Mouse (Mus musculus) spleen, adult 12 weeks (tissue): Measurements from ENCODE around the gene Rab3b.

ENCODE experiments used
- DNase-seq: peaks from one replicate; pipeline ENCODE4 v3.0.0; 2022; ENCODE audit warnings: low spot score

Rab3b gene

DNA sequence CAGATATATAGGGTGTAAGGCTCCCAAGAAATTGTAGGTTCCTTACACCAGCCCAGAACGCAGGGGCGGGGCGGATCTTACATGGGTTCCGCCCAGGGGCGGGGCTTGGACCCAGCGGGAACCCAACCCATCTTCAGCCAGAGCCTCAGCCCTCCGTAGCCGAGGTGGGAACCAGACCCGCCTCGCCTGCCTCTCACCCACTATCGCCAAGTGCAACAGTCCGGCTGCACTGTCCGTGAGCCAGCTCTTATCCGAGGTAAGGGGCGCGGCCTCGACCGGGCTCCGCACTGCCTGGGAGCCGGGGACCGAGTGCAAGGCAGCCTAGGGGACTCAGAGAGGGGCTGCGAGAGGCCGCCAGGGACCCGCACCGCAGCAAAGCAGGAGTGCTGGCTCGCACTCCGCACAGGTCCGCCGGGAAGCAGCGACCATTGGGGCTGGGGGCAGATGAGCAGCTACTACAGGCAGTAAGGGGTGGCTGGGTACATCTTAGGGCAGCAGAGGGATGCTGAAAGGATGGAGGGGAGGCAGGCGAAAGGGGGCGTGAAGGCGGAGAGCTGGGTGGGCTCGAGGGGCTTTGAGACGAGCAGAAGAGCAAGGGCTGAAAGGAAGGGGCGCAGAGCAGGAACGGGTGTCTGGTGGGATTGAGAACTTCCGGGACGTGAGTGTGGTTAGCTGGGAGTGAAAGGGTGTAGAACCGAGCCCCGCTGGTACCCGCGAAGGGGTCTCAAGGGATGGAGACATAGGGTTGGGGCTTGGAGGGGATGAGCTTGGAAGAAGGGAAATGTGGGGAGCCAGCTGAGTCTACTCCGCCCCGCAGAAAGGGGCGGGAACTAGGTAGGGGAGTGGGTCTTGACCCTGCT lies at the start of gene Rab3b:
Rab3b (plus strand) TSS at position 101 of the 860 bp plus-strand sequence.
- DNase-seq: peak; percentile 54

DNA sequence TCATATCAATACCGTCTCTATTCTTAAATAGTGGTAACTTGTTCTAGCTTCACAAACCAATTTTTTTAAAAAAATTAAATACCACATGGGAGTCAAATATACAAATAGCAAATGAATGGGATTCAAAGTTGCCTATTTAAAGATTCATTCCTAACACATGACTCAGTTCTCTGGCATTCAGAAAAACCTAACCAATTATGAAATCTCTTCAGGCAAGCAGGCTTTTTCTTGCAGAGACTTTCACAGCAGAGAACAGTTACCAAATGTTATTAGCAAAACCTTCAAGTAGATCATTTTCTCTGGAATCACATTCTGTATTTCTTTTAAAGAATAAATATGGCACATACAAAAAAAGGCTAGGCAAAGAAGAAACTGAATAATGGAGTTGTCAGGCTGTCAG lies 48.2 kb upstream of the Rab3b start:
- no peak for DNase-seq

GRCm38 (mm10) chr4:108832916-108833827 lies 45.7 kb upstream of the Rab3b start, which contains the start of gene Btf3l4:
Gene Btf3l4 (minus strand): TSS chr4:108833614.
- peak; percentile 88 for DNase-seq

DNA sequence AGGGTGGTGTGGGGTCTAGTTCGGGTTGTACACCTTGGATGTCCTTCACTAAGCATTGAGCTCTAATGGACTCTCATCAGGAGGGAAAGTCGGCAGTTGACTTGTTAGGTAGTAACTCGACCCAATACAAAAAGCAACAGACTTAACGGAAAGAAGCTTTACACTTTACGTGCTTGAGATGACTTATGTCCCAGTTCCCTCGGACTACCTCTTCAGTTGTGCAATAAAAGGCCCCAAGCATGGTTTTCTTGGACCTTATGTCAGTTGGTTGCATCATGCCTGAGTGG lies 45.1 kb upstream of the Rab3b start:
- no peak for DNase-seq

- peak; percentile 54 for DNase-seq
Observed at GRCm38 (mm10) chr4:108834115-108834970, 44.5 kb upstream of the Rab3b start, which contains the start of gene Txndc12. Gene Txndc12 (plus strand): TSS chr4:108834601.

DNA sequence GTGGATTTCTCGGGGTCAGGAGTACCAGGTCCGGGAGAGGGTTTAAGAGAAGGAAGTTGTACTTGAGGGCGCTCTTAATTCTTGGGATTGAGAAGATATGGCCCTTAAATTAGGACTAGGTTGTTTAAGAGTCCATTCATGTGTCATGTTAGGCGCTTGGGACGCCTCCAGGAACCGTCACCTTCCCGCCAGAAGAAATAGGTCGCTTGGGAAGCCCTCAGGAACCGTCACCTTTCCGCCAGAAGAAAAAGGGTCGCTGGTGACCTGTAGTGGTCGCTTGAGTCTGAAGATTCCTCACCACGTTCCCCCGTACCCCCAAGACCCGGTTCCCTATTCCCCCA lies 43.9 kb upstream of the Rab3b start:
- no peak for DNase-seq

DNA sequence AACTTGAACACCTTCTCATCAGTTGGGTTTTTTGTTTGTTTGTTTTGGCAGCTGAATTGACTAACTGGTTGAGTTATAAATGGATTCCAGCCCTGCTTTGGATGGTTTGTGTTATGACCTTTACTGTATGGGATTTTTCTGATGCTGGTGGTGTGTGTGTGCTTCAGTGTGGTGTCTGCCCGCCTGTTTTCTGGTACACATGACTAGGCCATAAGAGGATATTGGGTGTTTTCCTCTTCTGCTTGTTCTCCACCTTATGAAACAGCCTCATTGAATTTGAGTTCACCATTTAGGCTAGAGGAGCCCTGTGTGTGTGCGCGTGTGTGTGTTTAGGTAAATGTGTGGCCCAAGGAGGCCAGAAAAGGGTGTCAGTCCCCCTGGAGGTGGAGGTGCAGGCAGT lies 43.4 kb upstream of the Rab3b start:
- DNase-seq: no peak

- no peak for DNase-seq
Observed at GRCm38 (mm10) chr4:108838031-108838430, 40.8 kb upstream of the Rab3b start.

GRCm38 (mm10) chr4:108841920-108842578 lies 36.8 kb upstream of the Rab3b start:
- no peak for DNase-seq

GRCm38 (mm10) chr4:108843336-108843735 lies 35.5 kb upstream of the Rab3b start:
- DNase-seq: no peak

DNA sequence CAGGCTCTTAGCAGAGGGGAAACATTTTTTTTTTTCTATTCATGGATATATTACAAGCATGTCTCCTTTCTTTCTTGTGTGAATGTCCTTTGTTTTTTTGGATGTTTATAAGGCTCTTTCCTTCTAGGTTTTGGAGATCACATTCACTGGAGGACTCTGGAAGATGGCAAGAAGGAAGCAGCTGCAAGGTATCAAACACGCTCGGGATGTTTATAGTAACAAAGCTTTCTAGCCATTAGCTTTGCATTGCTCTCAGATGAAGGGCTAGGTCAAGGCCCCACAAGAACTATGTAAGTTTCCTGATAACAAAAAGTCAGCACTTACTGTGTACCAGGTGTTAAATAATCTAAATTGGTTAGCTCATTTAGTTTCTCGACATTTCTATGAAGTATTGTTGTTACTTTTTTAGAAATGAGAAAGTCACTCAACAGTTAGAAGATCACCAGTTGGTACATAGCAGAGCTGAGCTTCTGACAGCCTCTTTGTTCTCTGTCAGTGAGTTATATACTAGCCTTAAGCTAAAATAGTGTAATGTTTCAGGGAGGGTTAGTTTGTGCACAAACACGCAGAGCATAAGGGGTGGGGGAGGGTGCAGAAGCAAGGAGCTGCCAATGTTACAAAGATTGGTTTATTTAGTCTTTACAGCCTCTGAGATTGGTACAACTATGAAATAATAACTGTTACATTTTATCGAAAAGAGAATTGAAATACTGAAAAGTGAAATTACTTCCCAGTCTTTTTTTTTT lies 32.9 kb upstream of the Rab3b start:
- DNase-seq: no peak

- peak; percentile 64 for DNase-seq
Observed at GRCm38 (mm10) chr4:108847715-108848504, 31.0 kb upstream of the Rab3b start, which contains the start of gene Kti12. Gene Kti12 (plus strand): TSS chr4:108847785.

- DNase-seq: no peak
Observed at GRCm38 (mm10) chr4:108848505-108848848, 30.4 kb upstream of the Rab3b start, which contains the start of gene A730015C16Rik. Gene A730015C16Rik (minus strand): TSS chr4:108848619.

DNA sequence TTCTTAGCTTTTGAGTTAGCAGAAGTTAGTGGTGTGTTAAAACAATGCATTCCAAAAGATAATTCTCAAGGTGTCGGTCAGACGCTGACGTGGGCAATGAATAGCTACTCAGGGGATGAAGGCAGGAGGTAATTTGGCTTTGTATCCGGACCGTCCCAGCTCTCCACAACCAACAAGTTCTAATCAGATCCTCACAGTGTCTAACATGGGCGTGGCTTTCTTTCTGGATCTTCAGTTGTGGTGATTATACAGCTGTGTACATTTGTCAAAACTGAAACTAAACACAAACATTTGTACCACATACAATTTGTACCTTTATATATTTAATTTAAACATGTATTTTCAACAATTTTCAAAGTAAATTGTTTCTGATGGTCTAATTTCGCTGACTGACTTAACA lies 12.1 kb upstream of the Rab3b start:
- no peak for DNase-seq

DNA sequence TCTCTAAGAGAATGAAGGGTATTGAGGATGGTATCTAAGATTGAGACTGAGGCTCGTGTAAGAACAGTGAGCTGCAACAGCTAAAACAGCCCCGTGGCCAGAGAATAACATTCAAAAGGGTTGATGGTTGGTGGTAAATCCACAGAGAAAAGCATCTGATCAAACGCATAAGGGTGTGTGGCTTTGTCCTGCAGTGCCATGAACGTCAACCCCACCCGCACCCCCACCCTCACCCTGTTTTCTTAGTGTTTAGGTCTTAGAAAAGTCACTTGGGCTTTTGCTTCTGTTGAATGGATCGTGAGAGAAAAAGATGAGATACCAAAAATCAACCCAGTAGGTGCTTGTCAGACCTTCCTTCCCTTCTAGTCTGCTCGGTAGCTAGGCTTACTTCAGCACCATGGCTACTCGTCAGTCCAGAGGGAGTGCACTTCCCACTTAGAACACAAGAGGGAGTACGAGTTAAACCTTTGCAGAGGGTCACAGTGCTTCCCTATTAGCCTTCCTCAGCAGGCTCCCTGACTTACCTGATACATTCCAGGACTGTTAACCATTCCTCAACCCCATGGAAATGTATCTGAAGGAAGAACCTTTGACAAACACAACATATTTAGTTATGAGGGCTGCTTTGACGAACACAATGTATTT lies 9.0 kb upstream of the Rab3b start:
- DNase-seq: peak; percentile 57

- no peak for DNase-seq
Observed at GRCm38 (mm10) chr4:108873746-108874145, 5.1 kb upstream of the Rab3b start.

DNA sequence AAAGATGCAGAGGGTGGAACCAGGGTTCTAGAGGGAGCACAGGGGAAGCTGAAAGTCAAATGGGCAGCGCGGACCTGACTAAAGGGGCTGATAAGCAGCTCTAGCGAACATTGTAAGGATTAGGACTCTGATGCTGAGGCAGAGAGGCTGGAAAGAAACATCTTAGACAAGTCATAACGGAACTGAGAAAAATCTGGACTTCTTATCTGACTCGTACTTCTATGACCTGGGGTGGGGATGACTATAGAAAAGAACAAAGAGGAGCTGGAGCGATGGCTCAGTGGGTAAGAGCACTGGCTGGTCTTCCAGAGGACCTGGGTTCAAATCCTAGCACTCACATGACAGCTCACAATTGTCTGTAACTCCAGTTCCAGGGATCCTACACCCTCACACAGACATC lies 962 bp upstream of the Rab3b start:
- DNase-seq: no peak

- DNase-seq: no peak
Observed at GRCm38 (mm10) chr4:108883815-108884214, 5.0 kb downstream of the Rab3b start.

DNA sequence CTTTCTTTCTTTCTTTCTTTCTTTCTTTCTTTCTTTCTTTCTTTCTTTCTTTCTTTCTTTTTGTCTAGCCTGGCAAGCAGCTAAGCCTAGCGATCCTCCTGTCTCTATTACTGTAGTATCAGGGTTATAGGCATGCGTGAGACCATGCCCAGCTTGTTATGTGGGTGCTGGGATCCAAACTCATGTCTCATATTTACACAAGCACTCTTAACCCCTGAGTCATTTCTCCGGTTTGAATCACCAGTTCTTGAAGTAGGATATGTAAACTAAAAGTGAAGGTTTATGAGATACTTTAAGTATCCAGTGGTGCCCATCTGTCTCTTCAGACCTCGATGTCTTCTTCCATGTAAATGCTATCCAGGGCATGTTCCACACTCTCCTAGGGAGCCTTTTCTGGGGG lies 8.6 kb downstream of the Rab3b start:
- no peak for DNase-seq
